Mouse (Mus musculus): ENCODE data around the gene Ccnd2. TPM values are rescaled to one million over a fixed set of nuclear protein-coding genes. Genes with fewer than 3 reads are reported as not detected.

The Ccnd2 gene
- polyA plus RNA-seq (2012; fragmentation: generic; extraction: Trizol) = 2.8 TPM
- long read RNA-seq, experiment 1, full-length matches to known transcripts = 10 of 18 reads
- long read RNA-seq, experiment 1, partial matches to known transcripts = 3 of 18 reads
- long read RNA-seq, experiment 1, other reads (novel, unspliced or antisense) = 5 of 18 reads
- long read RNA-seq, experiment 2, full-length matches to known transcripts = 5 of 8 reads
- long read RNA-seq, experiment 2, partial matches to known transcripts = 0 of 8 reads
- long read RNA-seq, experiment 2, other reads (novel, unspliced or antisense) = 3 of 8 reads

DNA sequence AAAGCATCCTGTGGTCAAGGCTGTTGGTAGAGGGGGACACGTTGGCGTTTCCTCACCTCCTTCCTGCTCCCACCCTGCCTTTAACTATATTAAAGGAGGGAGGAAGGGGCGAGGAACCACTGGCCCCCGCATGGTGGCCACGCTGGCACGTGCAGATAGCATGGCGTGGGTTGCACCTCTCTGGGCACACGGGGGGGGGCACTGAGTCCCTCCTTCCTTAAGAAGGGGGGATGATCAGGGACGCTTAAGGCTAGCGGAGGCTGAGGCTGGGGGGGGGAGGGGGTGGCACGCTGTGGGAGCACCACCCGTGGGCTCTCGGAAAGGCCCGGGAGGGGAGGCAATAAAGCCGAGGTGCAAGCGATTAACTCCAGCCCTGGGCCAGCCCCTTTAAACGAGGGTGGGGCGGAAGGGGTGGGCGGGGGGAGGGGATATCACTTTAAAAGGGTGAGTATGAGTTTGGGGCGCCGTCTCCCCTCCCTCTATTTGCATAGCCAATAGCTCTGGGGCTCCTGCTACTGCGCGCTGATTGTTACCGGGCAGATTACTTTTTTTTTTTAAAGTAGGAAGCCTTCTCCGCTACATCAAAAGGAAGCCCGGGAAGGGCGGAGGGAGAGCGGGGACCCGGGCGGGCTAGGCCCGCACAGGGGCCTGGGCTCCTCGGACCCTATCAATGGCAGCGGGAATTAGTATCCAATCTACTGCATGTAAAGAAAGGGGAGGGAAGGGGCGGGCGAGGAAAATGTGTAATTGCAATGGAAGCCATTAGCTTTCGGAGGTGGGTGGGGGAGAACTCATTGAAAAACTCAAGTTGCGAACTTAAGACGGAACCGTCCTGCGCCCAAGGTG lies at the start of gene Ccnd2:
Gene Ccnd2 (minus strand): TSS at position 88 of the 846 bp plus-strand sequence.
- Histone ChIP-seq H3K36me3 (ENCODE audit: control insufficient read depth, insufficient read depth) (no peaks in the 10 kb centered on the region), H3ac (ENCODE audit: control insufficient read depth, insufficient read length, low read depth) (no peak within 1 kb of the TSS), H3K79me2 (ENCODE audit: control insufficient read depth, insufficient read depth) (no peaks in the 10 kb centered on the region), H3K4me3 (ENCODE audit: insufficient read depth, poor library complexity, severe bottlenecking) (no peak within 1 kb of the TSS), H3K79me3 (ENCODE audit: low read depth) (no peaks in the 10 kb centered on the region), H3K27me3 (ENCODE audit: control insufficient read depth, insufficient read depth, insufficient read length) (peaks cover 67% of the 10 kb centered on the region)
- TF ChIP-seq MYOD1 (IDR thresholded peaks at IDR 0.05; ENCODE audit: control insufficient read depth, insufficient read length, low read depth) = no peak
- TF ChIP-seq CTCF (IDR thresholded peaks at IDR 0.05; ENCODE audit: control insufficient read depth, insufficient read depth, insufficient read length) = no peak
- TF ChIP-seq USF1 (IDR thresholded peaks at IDR 0.05; ENCODE audit: low read depth) = no peak
- no peak for TF ChIP-seq FOSL1 (IDR thresholded peaks at IDR 0.05; ENCODE audit: insufficient read depth, low read length, poor library complexity, severe bottlenecking)
- TF ChIP-seq MAX (IDR thresholded peaks at IDR 0.05) = no peak
- TF ChIP-seq CEBPB (IDR thresholded peaks at IDR 0.05; ENCODE audit: low read depth) = no peak
- no peak for TF ChIP-seq MYOG (IDR thresholded peaks at IDR 0.05; ENCODE audit: control insufficient read depth, extremely low read depth, insufficient read length)

- TF ChIP-seq MYOG (IDR thresholded peaks at IDR 0.05; ENCODE audit: control insufficient read depth, extremely low read depth, insufficient read length) (no peak), CTCF (IDR thresholded peaks at IDR 0.05; ENCODE audit: control insufficient read depth, insufficient read depth, insufficient read length) (no peak), MAX (IDR thresholded peaks at IDR 0.05) (no peak), MYOD1 (IDR thresholded peaks at IDR 0.05; ENCODE audit: control insufficient read depth, insufficient read length, low read depth) (no peak), USF1 (IDR thresholded peaks at IDR 0.05; ENCODE audit: low read depth) (no peak), FOSL1 (IDR thresholded peaks at IDR 0.05; ENCODE audit: insufficient read depth, low read length, poor library complexity, severe bottlenecking) (no peak), CEBPB (IDR thresholded peaks at IDR 0.05; ENCODE audit: low read depth) (no peak)
- H3K79me2 ChIP-seq (ENCODE audit: control insufficient read depth, insufficient read depth) = no peaks in the 10 kb centered on the region
- no peak overlapping the region for H3ac ChIP-seq (ENCODE audit: control insufficient read depth, insufficient read length, low read depth)
- H3K36me3 ChIP-seq (ENCODE audit: control insufficient read depth, insufficient read depth) = no peaks in the 10 kb centered on the region
- H3K79me3 ChIP-seq (ENCODE audit: low read depth) = no peaks in the 10 kb centered on the region
- no peak overlapping the region for H3K4me3 ChIP-seq (ENCODE audit: insufficient read depth, poor library complexity, severe bottlenecking)
- no peaks in the 10 kb centered on the region for H3K27me3 ChIP-seq (ENCODE audit: control insufficient read depth, insufficient read depth, insufficient read length)
Measured at GRCm38 (mm10) chr6:127196985-127197384, 45.0 kb upstream of the Ccnd2 start.

DNA sequence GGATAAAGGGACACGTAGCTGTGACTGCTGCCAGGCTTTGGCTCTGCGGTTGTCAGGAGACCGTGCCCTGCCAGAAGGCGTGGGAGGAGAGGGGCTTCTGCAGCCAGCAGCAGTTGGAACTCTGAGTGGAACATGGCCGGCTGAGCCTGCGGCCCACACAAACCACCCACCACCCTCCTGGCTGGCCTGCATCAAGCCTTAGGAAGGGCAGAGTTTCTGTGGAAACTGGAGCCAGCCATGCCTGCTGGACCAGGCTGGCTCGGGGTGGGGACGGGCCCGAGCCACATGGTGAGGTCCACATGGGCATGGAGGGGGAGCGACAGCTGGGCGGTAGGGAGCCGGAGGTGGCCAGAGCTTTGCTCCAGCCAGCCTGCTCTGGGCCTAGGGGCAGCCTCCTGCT lies 29.3 kb upstream of the Ccnd2 start:
- TF ChIP-seq CTCF (IDR thresholded peaks at IDR 0.05; ENCODE audit: control insufficient read depth, insufficient read depth, insufficient read length) = no peak
- no peak for TF ChIP-seq CEBPB (IDR thresholded peaks at IDR 0.05; ENCODE audit: low read depth)
- no peak for TF ChIP-seq FOSL1 (IDR thresholded peaks at IDR 0.05; ENCODE audit: insufficient read depth, low read length, poor library complexity, severe bottlenecking)
- TF ChIP-seq USF1 (IDR thresholded peaks at IDR 0.05; ENCODE audit: low read depth) = no peak
- TF ChIP-seq MYOG (IDR thresholded peaks at IDR 0.05; ENCODE audit: control insufficient read depth, extremely low read depth, insufficient read length) = no peak
- TF ChIP-seq MYOD1 (IDR thresholded peaks at IDR 0.05; ENCODE audit: control insufficient read depth, insufficient read length, low read depth) = no peak
- TF ChIP-seq MAX (IDR thresholded peaks at IDR 0.05) = no peak
- H3K27me3 ChIP-seq (ENCODE audit: control insufficient read depth, insufficient read depth, insufficient read length) = peaks cover 9% of the 10 kb centered on the region
- H3K36me3 ChIP-seq (ENCODE audit: control insufficient read depth, insufficient read depth) = no peaks in the 10 kb centered on the region
- H3K79me3 ChIP-seq (ENCODE audit: low read depth) = no peaks in the 10 kb centered on the region
- H3K79me2 ChIP-seq (ENCODE audit: control insufficient read depth, insufficient read depth) = no peaks in the 10 kb centered on the region
- no peak overlapping the region for H3K4me3 ChIP-seq (ENCODE audit: insufficient read depth, poor library complexity, severe bottlenecking)
- H3ac ChIP-seq (ENCODE audit: control insufficient read depth, insufficient read length, low read depth) = no peak overlapping the region

- Histone ChIP-seq H3ac (ENCODE audit: control insufficient read depth, insufficient read length, low read depth) (no peak overlapping the region), H3K79me2 (ENCODE audit: control insufficient read depth, insufficient read depth) (no peaks in the 10 kb centered on the region), H3K36me3 (ENCODE audit: control insufficient read depth, insufficient read depth) (no peaks in the 10 kb centered on the region), H3K79me3 (ENCODE audit: low read depth) (no peaks in the 10 kb centered on the region), H3K27me3 (ENCODE audit: control insufficient read depth, insufficient read depth, insufficient read length) (peaks cover 9% of the 10 kb centered on the region), H3K4me3 (ENCODE audit: insufficient read depth, poor library complexity, severe bottlenecking) (no peak overlapping the region)
- no peak for TF ChIP-seq CTCF (IDR thresholded peaks at IDR 0.05; ENCODE audit: control insufficient read depth, insufficient read depth, insufficient read length)
- no peak for TF ChIP-seq USF1 (IDR thresholded peaks at IDR 0.05; ENCODE audit: low read depth)
- no peak for TF ChIP-seq MYOD1 (IDR thresholded peaks at IDR 0.05; ENCODE audit: control insufficient read depth, insufficient read length, low read depth)
- TF ChIP-seq MYOG (IDR thresholded peaks at IDR 0.05; ENCODE audit: control insufficient read depth, extremely low read depth, insufficient read length) = no peak
- no peak for TF ChIP-seq FOSL1 (IDR thresholded peaks at IDR 0.05; ENCODE audit: insufficient read depth, low read length, poor library complexity, severe bottlenecking)
- TF ChIP-seq CEBPB (IDR thresholded peaks at IDR 0.05; ENCODE audit: low read depth) = no peak
- no peak for TF ChIP-seq MAX (IDR thresholded peaks at IDR 0.05)
Measured at GRCm38 (mm10) chr6:127179056-127179759, 27.2 kb upstream of the Ccnd2 start.

DNA sequence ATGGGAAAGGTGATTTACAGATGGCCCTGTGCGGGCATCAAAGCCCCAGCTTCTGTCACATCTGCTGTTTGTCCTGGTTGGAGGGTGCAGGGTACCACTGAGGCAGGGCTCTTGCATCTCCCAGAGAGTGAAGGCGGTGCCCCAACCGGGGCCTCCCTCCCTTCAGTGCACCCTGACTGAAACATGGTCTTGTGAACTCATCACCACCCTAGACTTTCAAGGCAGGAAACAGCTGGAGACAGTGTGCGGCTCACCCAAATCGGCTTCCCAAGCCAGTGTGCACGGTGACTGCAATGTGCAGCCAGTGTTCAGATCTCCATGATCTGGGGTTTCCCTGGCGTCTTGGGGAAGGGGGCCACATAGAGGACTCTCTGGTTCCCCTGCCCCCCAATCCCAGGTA lies 26.0 kb upstream of the Ccnd2 start:
- Histone ChIP-seq H3K79me3 (ENCODE audit: low read depth) (no peaks in the 10 kb centered on the region), H3K36me3 (ENCODE audit: control insufficient read depth, insufficient read depth) (no peaks in the 10 kb centered on the region), H3K4me3 (ENCODE audit: insufficient read depth, poor library complexity, severe bottlenecking) (no peak overlapping the region), H3ac (ENCODE audit: control insufficient read depth, insufficient read length, low read depth) (no peak overlapping the region), H3K79me2 (ENCODE audit: control insufficient read depth, insufficient read depth) (no peaks in the 10 kb centered on the region), H3K27me3 (ENCODE audit: control insufficient read depth, insufficient read depth, insufficient read length) (peaks cover 9% of the 10 kb centered on the region)
- TF ChIP-seq FOSL1 (IDR thresholded peaks at IDR 0.05; ENCODE audit: insufficient read depth, low read length, poor library complexity, severe bottlenecking) (no peak), MYOG (IDR thresholded peaks at IDR 0.05; ENCODE audit: control insufficient read depth, extremely low read depth, insufficient read length) (no peak), MAX (IDR thresholded peaks at IDR 0.05) (no peak), MYOD1 (IDR thresholded peaks at IDR 0.05; ENCODE audit: control insufficient read depth, insufficient read length, low read depth) (no peak), USF1 (IDR thresholded peaks at IDR 0.05; ENCODE audit: low read depth) (no peak), CTCF (IDR thresholded peaks at IDR 0.05; ENCODE audit: control insufficient read depth, insufficient read depth, insufficient read length) (no peak), CEBPB (IDR thresholded peaks at IDR 0.05; ENCODE audit: low read depth) (no peak)

Measured in C2C12 (cell line).